Mouse (Mus musculus) c-Kit-positive CD71-positive TER-119-negative erythroid progenitor cells, embryonic 14.5 days (primary cell): ENCODE measurements at regions not wholly inside any gene's neighbourhood (a gene's known extent, or its start where the extent isn't known, plus 50 kb on each side); places are given as distances from the start of the nearest gene placed in this dataset.

Experiments
- DNase-seq: peaks from one replicate; pipeline ENCODE4 v3.0.0-alpha.2; 2013; ENCODE audit warnings: low read depth

- no peak for DNase-seq
Measured at GRCm38 (mm10) chr1:154995778-154996390, 103.6 kb downstream of the Ier5 start.

DNA sequence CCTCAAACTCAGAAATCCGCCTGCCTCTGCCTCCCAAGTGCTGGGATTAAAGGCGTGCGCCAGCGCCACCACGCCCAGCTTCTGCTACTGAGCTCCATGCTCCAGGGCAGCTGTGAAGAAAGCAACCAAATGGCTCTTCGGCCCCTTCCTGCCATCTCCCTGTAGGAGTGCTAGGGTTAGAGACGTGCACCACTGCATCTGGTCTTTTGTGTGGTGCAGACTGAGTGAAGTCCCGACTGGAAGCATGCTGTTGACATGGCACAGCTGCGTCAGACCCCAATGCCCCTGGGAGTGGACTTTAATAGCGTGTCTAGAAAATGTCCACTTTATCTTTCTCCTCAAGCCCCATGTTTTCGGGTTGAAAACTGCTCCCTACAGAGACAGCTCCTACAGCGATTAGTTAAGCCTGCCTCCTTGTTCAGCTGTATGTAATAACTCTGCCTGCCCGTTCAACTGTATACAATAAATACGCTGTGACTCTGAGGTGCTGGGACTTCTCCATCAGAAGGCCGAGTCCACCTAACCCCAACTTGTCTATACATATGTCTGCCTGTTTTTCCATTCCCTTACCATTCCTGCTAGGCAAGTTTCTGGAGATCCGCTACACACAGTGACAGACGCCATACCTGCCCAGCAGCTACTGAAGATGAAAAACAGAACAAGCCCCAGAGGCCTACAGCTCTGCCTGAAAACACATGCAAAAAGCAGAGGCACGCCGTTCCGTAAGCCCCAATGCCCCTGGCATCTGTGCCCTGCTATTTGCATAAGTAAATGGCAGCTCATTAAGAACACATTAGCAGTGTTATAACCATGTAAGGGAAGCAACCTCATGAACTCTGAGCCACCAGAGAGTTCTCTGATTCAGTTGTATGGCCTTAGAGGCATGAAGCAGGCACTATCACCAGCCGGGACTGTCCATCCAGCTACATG, 105.2 kb downstream of the Ier5 start:
- DNase-seq, result no peak

DNA sequence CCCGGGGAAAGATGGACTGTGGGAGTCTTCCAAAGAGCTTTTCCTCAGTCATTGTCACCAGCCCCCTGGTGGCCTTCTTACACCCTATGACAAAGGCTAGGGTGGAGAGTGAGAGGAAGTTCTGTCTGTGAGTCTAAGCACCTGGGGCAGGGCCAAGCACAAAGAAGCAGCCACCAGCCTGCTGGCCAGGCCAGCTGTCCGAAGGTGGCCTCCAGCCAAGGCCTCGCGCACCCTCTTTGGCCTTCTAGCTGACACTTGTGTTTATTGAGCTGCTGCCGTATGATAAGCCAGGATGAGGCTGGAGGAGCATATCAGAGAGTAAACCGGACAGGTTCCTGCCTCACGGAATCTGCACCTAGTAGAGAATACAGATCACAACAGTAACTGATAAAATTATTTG, 99.0 kb upstream of the Cacna1e start:
- no peak for DNase-seq

DNA sequence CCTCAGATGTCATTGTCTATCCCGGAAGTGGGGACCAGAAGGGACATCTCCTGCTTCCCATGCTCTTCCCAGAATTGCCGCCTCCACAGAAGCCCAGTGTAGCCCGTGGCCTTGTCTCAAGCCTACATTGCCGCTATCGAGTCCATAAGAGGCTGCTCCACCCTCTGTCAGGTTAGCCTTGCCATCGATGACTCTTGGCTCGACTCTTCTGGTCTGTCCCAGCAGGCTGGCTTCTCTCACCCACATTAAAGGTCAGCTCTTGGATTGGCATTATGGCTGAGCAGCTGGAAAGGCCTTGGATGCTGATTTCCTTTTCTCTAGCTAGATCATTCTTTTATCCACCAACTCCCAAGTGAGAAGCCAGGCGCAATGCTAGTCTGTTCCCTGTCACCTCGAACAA, 98.5 kb upstream of the Cacna1e start:
- no peak for DNase-seq

DNA sequence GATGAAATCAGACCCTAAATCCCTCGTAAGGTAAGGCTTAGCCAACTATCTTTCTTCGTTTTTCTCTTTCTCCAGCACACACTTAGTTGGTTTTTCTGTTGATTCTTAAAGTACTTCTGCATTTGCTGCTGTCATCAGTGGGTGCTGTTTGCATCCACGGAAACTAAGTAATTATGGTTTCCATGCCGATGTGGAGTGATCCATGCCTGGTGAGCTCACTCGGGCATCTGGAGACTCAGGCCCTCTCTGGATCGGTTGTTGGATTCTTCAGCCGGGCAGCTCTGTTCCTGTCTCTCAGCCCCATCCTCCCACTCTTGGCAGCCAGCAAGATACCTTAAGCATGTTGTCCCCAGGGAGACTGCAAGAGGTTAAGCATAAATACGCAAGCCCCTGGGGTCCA, 97.4 kb upstream of the Cacna1e start:
- DNase-seq, result no peak

DNA sequence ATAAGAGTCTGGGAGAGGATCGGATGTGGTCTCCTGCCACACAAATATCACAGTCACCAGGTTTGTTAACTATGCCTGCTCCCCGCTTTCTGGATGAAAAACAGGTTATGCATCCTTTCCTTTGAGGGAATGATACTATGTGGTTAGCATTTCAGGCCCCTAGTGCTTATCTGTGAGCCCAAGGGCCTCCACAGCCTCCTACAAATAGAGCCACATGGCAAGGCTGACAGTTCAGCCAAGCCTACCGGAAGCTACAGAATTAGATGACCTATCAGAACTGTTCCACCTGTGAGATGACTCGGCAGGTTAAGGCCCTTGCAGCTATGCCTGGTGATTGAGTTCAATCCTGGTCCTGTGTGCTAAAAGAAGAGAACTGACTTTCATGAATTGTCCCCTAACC, 91.4 kb upstream of the Cacna1e start:
- no peak for DNase-seq

- no peak for DNase-seq
Measured at GRCm38 (mm10) chr1:154961271-154961670, 77.0 kb upstream of the Cacna1e start.

DNA sequence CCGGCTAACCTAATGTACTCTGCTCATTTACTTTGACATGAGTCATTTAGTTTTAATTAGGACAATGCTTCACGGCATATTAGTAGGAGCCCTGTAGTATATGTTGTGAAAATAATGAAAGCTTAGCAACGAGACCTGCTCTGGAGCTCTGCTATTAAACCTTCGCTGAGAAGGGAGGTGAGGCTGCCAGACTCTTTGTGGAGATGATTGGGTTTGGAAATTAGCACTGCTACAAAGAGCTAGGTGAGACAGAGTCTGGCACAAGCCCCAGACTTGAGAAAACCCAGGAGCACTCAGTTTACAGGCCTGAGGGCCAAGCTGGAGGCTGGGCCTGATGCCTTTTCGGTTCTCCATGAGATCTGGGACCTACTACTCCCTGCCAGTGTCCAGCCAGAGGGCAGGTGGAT, 72.3 kb upstream of the Cacna1e start:
- DNase-seq, result no peak

DNA sequence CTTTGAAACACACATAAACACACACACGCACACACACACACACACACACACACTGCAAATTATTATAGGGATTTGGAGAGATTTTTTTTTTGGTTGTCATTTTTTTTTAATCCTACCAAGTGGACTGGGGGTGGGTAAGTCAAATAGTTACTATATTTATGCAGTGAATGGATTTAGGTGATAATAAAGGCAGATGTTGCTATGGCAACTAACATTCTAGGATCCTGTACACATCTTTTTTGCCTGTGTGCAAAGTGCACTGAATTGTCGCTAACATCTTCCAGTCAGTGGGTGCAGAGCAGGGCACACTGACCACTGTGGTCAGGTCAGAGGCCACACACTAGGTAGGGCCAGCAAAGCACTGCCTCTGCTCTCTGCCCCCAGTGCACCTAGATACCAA, 68.4 kb upstream of the Cacna1e start:
- DNase-seq, result no peak
